Mouse (Mus musculus) testis, postnatal 10 days (tissue): ENCODE results near the gene Sptssb.

Experiments used
- DNase-seq: peaks from one replicate; pipeline ENCODE4 v3.0.0; 2021; ENCODE audit warnings: low spot score

Sptssb gene

DNA sequence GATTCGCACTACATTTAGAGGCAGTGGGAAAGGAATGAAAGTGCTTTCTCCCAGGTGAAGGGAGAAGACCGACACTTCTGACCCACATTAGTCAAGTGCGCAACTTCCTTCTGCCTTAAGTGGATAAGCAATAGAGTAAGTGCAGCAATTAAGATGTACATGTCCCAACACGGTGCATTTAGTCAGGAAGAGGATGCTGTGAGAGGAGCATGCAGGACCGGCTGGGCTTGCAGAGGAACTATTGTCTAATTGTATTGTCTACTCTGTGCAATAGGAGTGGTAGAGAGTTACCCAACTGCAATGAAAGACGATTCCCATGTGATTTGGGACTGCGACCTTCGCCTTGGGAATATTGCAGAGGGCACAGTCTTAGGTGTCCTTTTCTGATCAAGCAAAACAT, 30.2 kb downstream of the Sptssb start:
- DNase-seq = no peak

DNA sequence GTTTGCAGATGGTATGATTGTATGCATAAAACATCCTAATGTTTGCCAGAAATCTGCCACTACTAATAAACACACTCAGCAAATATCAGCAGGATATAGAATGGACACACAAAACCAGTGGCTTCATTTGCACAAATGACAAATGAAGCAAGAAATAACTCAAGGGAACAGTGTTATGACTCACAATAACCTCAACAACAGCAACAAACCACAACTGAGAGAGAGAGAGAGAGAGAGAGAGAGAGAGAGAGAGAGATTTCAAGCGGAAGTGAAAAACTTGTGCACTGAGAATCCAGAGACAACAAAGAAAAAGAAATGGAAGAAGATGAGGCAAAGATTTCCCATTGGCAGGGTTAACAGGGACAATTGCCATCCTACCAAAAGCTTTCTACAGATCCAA, 35.2 kb downstream of the Sptssb start:
- DNase-seq = no peak

DNA sequence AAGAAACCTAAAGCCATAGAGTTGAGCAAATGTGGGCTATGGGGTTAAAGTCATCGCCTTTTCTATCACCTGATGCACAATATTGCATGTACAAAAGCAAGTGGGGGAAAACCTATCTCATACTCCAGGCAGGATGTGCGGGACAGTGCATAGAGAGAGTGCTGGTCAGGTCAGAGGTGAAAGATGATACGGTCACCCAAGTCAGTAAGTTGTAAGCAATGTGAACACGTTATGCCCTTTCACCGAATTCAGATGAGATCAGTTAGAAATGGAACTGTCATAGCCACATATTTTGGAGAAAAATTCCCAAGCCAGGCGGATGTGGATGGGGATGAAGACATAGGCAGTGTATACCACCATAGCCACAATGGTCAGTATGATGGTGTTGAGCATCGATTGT, 39.1 kb downstream of the Sptssb start:
- DNase-seq = no peak

DNA sequence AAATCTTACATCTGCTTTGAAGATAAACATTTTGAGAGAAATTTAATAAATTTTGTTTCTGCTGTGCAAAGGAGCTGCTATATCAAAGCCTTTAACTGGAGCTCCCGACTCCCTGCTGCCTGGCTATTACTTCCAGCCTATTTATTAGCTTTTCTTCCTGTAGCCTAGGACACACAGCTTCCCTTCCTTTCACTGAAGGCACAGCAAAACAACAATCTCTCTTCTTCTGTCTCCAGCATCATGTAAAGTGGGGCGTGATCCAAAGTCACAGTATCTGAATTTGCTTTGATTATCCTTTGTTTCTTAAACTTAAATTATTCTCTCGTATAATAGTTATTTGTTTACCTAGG, 39.9 kb downstream of the Sptssb start:
- DNase-seq = no peak

DNA sequence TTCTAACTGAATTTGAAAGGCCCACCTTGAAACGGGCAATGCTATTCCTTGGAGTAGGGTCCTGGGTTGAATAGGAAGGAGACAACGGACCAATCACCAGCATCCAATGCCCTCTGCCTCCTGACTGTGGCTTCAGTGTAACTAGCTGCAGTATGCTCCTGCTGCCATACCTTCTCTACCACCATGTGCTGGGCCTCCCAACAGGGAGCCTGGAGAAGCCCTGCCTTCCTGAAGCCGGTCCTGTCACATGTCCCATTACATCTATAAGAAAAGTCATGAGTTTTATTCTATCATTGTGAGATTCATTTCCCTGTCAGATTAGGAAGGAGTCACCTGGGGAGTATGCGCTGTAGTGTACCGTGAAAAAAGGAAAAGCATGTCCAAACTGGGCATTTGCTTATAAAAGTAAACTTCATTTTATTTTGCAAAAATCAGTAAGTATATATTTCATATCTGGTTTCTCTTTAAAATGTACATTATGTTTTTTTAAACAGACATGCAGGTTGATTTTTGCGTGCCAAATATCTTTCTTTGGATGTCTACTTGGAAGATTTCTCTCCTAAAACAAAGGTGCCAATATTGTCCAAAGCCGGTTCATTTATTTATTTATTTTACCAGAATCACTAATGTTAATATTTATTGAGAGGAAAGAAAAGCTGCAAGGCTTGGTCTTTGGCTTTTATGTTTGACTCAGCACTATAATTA, 40.4 kb downstream of the Sptssb start:
- no peak for DNase-seq

DNA sequence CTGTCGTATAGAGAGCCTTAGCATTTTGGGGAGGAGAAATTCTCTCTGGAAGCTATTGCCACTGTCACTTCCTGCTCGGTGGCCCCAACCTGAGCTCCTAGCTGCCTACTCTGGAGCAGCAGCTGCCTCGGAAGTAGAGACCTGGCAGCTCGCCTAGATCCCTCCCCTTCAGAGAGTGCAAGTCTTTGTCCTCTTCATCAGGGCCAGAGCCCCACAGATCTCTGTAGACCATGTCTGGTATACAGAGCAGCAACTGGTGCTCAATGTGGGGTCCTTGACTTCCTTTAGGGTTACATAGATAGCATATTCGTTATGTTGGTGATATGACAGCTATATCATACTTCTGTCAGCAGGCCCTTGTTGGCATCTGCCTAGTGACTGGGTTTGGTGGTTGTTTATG, 41.3 kb downstream of the Sptssb start:
- DNase-seq = no peak

DNA sequence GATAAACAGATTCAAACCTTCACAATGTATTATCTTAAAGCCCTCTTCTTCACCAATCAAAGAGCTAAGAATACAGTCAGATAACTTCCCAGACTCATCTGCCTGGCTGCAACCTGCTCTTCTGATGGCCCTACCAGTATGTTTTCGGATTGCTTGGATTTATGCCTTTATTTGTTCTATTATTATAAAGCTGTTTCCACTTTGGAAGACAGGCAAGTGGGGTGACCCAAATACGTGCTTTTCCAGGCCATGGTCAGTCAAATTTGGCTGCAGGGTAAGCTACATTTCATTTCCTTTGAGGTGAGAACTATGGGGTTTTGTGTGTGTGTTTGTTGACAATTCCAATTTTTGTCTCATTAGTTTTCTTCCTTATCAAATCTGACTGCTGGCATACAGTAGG, 43.2 kb downstream of the Sptssb start:
- no peak for DNase-seq

DNA sequence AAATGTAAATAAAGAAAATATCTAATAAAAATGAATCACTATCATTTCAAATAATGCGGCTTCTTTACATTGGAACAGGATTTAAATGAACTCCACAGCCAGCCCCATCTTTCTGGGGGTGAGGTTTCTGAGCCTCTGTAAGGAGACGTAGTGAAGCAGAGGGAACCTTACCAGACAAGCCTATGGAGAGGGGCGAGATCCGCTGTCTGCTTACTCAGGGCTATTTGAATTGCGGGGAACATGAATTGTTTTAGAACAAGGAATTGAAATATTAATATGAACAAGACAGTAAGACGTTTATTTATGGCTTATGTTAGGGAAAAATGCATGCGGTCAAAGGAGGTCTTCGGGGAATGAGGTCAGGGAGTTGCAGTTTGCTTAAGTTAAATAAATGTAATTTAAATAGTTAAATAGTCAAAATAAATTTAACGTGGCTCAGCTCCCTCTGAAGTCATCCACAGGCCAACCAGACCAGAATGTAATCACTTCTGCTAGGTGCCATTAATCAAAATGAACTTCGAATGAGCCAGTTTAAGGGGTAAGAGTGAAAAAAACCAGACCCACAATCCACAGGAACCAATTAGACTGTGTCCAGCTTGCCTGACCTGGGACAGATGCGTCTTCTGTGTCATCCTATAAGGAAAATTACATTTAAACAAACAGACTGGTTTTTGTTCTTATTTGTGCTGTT, 46.6 kb downstream of the Sptssb start:
- DNase-seq = no peak

DNA sequence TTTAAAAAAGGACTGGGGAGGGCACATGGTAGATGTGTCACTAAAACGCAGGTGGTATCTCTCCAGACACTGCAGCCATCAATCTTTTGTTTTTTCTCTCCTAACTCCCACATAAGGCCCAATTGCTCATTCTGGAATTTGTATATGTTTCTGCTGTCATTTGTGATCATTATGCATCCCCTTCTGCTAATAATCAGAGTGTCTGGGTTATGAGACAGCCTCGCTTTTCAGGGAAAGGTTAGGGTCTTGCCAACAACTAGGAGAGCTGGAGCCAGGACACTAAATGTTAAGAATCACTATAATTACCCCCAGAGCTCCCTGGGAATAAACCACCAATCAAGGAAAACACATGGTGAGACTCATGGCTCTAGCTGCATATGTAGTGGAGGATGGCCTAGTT, 47.3 kb downstream of the Sptssb start:
- DNase-seq = no peak

DNA sequence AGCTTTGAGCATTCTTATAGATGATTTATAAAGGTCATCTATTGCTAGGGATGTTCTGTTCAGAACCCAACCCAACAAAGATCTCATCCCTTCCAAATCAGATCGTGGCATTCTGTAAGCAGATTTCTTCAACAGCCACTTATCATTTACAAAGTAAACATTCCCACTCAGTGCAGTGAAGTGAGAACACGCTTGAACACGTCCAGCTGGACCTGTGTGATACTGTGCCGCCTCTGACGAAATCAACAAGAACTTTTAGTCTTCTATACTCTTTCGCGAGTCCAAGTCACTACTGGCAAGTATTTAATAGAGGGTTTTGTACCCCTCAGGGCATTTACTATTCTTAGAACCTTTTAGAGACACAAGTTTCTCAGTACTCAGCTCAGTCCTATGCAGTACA, 51.3 kb downstream of the Sptssb start:
- no peak for DNase-seq

DNA sequence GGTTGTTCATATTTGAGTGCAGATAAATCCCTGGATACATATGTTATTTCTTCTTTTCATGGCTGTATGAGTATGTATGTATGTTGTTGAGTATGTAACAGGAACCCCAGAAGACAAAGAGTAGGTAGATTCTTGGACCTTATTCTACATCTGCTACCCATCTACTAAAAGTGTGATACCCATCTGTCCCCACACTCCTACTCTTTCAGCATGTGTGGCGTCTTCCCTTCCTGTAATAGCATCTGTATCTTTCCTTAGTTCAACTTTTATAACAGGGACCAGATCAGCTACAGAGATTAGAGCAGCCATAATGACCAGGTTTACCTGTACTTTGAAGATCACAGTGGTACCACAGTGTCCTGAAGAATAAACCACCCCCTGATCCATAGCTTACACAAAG, 56.6 kb downstream of the Sptssb start:
- no peak for DNase-seq

DNA sequence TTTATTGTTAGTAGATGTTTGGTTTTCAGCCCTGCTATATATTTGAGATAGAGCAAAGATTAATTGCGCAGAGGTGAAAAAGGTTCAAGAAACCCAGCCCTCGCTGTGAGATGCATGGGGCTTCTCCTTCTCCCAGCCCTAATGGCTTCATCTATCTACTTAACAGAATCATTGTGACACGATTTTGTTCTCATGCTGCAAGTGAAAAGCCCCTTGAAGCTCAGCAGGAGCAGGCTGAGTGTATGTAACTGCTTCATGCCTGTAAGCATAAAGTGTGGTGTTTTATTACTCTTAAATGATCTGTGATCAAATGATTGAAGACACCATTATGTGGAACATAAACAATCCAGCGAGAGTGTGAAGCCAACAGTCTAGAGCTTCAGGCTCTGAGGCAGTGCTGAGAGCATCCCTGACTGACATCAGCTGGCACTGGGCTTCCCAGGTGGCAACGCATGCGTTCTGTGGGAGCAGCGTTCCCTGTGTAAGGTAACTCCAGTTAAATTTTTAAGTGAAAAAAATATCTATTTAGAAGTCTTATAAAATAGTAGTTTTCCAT, 58.8 kb downstream of the Sptssb start:
- no peak for DNase-seq

DNA sequence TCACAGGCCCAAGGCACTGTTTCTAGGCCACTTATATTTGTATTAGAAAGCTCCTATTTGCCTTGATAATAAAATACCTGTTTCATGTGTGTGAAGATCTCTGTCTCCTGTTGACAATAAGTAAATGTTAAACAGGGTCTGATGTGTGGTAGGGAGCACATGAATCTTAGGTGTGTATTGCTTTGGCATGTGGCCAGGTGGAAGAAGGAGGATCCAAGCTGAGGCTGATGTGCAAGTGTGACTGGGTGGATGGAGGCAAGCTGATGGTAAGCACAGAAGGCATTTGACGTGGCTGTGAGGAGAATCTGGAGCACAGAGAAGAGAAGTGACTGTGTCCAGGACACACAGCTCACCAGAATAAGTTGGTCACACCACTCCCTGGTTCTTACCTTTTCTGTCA, 60.6 kb downstream of the Sptssb start:
- DNase-seq = no peak

DNA sequence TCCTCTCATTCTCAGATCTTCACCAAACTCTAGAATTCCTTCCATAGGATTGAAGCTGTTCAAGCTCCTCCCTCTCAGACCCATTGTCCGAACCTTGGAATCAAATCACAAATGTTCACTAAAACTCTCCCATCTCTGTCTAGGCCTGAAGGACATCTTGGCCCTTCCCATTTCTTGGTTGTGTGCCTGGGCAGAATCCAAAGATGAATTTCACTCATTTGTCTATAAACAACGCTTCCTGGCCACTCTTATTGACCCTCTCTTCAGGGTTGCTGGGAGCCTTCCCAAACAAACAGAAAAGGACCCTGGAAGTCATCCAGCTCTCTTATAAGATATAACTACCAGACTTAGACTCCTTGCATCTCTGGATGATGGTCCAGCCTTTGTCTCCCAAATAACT, 61.8 kb downstream of the Sptssb start:
- DNase-seq = no peak

DNA sequence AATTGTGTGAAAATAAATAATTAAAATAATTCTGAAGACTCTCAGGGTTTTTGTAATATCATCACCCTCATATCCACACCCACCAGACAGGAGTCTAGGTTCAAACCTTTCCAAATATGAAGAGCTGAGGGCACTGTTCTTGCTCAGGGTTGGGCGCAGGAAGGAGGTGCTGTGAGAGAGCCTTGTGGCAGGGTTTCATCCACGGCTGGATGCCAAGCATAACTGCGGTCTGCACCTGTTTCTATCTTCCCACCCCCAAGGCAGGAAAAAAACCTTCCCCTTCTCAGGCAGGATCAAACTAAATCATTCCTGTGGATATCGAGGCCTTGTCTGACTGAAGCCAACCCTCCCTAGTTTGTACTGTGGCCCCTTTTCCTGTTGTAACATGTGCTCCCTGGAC, 62.2 kb downstream of the Sptssb start:
- DNase-seq = no peak

DNA sequence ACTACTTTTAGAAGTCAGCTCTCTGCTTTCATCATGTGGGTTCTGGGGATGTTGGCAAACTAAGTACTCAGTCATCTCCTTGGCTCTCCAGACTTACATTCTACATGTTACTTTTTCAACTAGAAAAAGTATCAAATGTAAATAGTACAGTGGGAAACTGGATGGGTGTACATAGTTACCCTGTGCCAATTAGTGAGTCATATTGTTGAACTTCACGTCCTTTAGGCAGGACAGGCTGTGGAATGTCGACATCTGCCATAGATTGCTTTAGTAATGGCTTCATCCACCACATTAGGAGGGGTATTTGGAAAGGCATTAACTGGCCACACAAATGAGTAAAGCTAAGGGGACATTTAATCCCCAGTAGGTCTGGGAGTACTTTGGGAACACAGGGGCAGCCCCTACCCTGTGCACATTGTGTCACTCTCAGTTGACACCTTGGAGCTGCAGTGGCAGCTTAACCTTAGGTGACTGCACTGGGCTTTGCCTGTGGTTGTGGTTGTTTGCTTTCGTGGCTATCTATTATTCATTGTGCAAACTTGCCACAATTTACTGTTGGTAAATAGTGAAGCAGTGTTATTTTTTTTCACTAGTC, 66.8 kb downstream of the Sptssb start:
- DNase-seq = no peak

DNA sequence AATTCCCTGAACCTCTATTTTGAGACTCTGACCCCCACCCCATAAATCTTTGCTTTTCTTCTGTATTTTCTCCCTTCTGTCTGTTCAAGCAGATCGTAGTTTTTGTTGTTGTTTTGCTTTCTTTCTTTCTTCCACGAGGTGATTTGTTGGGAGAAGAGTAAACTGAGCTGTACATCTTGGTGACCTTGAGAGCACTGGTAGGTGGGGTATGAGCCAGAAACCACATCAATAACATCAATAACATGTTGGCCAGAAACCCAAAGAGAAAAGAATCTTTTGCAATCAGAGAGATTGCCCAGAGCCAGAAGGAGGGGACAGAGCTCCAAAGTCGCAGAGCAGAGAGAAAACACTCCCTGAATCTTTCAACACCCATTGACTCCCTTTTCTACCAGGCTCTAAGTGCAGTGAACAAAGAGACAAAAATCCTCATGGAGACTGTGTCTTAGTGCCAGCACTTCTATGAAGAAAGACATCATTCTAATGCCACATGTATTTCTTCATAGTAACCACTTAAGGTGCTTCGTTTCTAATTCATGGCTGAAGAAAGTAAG, 80.4 kb downstream of the Sptssb start:
- DNase-seq = no peak

DNA sequence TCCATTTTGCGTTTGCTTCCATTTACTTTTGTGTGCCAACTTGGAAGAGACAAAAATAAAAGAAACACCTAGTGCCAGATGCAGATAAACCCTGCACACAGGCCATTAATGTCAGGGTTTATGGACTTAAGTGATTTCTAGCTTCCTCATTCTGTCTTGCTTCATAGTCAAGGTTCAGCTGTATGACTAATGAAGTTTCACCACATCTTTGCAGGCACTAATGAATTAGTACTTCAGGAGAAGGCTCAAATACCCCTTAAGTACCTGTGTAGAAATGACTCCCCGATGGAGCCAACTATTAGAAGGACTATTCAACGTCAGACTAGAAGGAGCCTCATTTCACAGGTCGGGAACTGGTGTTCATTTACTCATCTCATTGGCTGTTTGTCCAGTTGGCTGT, 86.4 kb downstream of the Sptssb start:
- DNase-seq = no peak
